9 mouse cellular contexts compared by ENCODE assay signal in the genomic region with DNA sequence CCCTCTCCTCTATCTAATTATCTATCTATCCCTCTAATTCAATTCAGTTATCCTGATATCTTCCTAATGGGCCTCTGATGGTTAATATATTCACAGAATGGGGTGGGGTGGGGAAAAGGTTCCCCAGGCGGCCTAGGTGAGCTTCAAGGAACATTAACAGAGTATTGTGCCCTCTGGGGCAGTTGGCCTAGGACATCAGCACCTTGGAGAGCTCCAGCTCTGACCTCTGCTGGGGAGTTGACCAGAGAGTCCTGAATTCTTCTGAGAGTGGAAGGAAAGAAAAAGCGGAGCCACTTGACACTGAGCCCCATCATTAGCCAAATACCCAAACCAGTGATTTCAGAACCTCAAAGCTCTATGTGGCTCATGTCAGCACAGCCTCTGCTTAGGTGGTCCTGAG.
DNase-seq lines count a peak whose midpoint lies in the region; ATAC-seq lines count a peak whose summit lies in the region.
"Had no signal": no experiment of that assay in that cellular context is flagged by ENCODE, and none has a peak within 500 bp of the region (broad histone marks: within the 10 kb centered on the region; RNA-seq: fewer than 3 reads in every experiment).

No protein-coding gene starts in this region.

- no peak overlapping the region for H3K4me3 ChIP-seq in midbrain, embryonic 10.5 days
- no peak overlapping the region for H3K4me3 ChIP-seq in midbrain, embryonic 11.5 days (ENCODE audit: low read depth, low read length)
- H3K4me3 ChIP-seq: liver, embryonic 13.5 days had no signal

- no peaks in the 10 kb centered on the region for H3K27me3 ChIP-seq in midbrain, embryonic 10.5 days (ENCODE audit: low read depth, poor library complexity, severe bottlenecking)
- H3K27me3 ChIP-seq in midbrain, embryonic 11.5 days (ENCODE audit: control insufficient read depth, insufficient read depth, low read length) = no peaks in the 10 kb centered on the region
- H3K27me3 ChIP-seq: liver, embryonic 13.5 days had no signal

- H3K4me1 ChIP-seq in midbrain, embryonic 10.5 days = no peaks in the 10 kb centered on the region
- no peaks in the 10 kb centered on the region for H3K4me1 ChIP-seq in midbrain, embryonic 11.5 days (ENCODE audit: control insufficient read depth, insufficient read depth, low read length)
- H3K4me1 ChIP-seq: liver, embryonic 13.5 days had no signal

- H3K9ac ChIP-seq in midbrain, embryonic 11.5 days (ENCODE audit: low read length) = no peak overlapping the region
- H3K9ac ChIP-seq: liver, embryonic 13.5 days had no signal

- no peaks in the 10 kb centered on the region for H3K36me3 ChIP-seq in midbrain, embryonic 10.5 days
- H3K36me3 ChIP-seq in midbrain, embryonic 11.5 days (ENCODE audit: control insufficient read depth, insufficient read depth, low read length) = no peaks in the 10 kb centered on the region
- H3K36me3 ChIP-seq: liver, embryonic 13.5 days had no signal

- no peaks in the 10 kb centered on the region for H3K9me3 ChIP-seq in midbrain, embryonic 10.5 days (replicated peaks)
- H3K9me3 ChIP-seq in midbrain, embryonic 11.5 days (ENCODE audit: control insufficient read depth, low read length) = no peaks in the 10 kb centered on the region
- H3K9me3 ChIP-seq: liver, embryonic 13.5 days had no signal

- WGBS in midbrain, embryonic 10.5 days = 54% methylated on average over 2 of the region's 2 CpGs
- 64% methylated on average over 2 of the region's 2 CpGs for WGBS in midbrain, embryonic 11.5 days

- peak; percentile 24 for DNase-seq in midbrain, embryonic 10.5 days (ENCODE audit: low spot score)
- no peak for DNase-seq in midbrain, embryonic 11.5 days (ENCODE audit: low spot score, missing footprints)
- peak; percentile 48 to 58 for DNase-seq in kidney, postnatal 25 days
- peak; percentile 71 for DNase-seq in testis, postnatal 10 days (ENCODE audit: low spot score)
- no peak for DNase-seq in left cerebral cortex, adult 11 months (ENCODE audit: low spot score)
- no peak for DNase-seq in spleen, adult 18-20 months
- DNase-seq: liver, embryonic 13.5 days had no signal

- no peak for ATAC-seq in midbrain, embryonic 11.5 days (ENCODE audit: low FRiP score)
- ATAC-seq in common myeloid progenitor, adult 5-6 weeks (replicated peaks; ENCODE audit: low read depth, poor library complexity, severe bottlenecking) = 0 out of 2 replicates have a peak, but pooled peaks have one; percentile 32
- ATAC-seq: forebrain, embryonic 16.5 days had no signal

- H3K4me2 ChIP-seq in midbrain, embryonic 11.5 days = no peak overlapping the region
- H3K4me2 ChIP-seq: liver, embryonic 13.5 days had no signal

- H3K27ac ChIP-seq in midbrain, embryonic 10.5 days (replicated peaks) = no peak overlapping the region
- H3K27ac ChIP-seq in midbrain, embryonic 11.5 days (ENCODE audit: low read depth, low read length) = no peak overlapping the region
- H3K27ac ChIP-seq: liver, embryonic 13.5 days had no signal

Comparison
In these comparisons a context has a peak if more than half of its experiments do, and no peak if none do; other contexts are left out.
1. DNase-seq: peak in midbrain, embryonic 10.5 days (single experiment), kidney, postnatal 25 days (2 of 2) and testis, postnatal 10 days (single experiment); none in midbrain, embryonic 11.5 days (single experiment), left cerebral cortex, adult 11 months (single experiment) and spleen, adult 18-20 months (0 of 2).